Mouse (Mus musculus) midbrain, embryonic 16.5 days (tissue): Measurements from ENCODE around the gene Hcar1. TPM values are rescaled to one million over a fixed set of nuclear protein-coding genes. Genes with fewer than 3 reads are reported as not detected.

Experiments used
- ATAC-seq: fragments of 200-750 bp; cut with Nextera tagmentation; 2 replicates; pipeline ENCODE4 v1.8.0; 2017; ENCODE audit warnings: moderate TSS enrichment
- H3K27ac ChIP-seq: fragments of 300-500 bp; sonication (generic); 2 replicates; pipeline ENCODE4 v1.5.1; 2014; ENCODE audit warnings: mild to moderate bottlenecking, low read length, mixed read lengths
- H3K27me3 ChIP-seq: fragments of 300-500 bp; sonication (generic); 2 replicates; pipeline ENCODE4 v1.6.1; 2014; ENCODE audit warnings: low read depth, low read length, mixed read lengths; ENCODE audit not compliant: control insufficient read depth, insufficient read depth
- H3K36me3 ChIP-seq: fragments of 300-500 bp; sonication (generic); 2 replicates; pipeline ENCODE4 v1.6.1; 2014; ENCODE audit warnings: mild to moderate bottlenecking, low read length, moderate library complexity, mixed read lengths; ENCODE audit not compliant: control insufficient read depth, insufficient read depth
- H3K4me1 ChIP-seq: fragments of 300-500 bp; sonication (generic); 2 replicates; pipeline ENCODE4 v1.6.1; 2014; ENCODE audit warnings: mild to moderate bottlenecking, low read length, mixed read lengths; ENCODE audit not compliant: control insufficient read depth, insufficient read depth
- H3K4me2 ChIP-seq: fragments of 300-500 bp; sonication (generic); 2 replicates; pipeline ENCODE4 v1.6.1; 2014; ENCODE audit warnings: mild to moderate bottlenecking, low read length, mixed read lengths
- H3K4me3 ChIP-seq: fragments of 300-500 bp; sonication (generic); 2 replicates; pipeline ENCODE4 v1.5.1; 2014; ENCODE audit warnings: low read depth, mild to moderate bottlenecking, low read length, moderate library complexity, mixed read lengths
- H3K9ac ChIP-seq: fragments of 300-500 bp; sonication (generic); 2 replicates; pipeline ENCODE4 v1.6.1; 2014; ENCODE audit warnings: low read depth, low read length, mixed read lengths
- H3K9me3 ChIP-seq: fragments of 300-500 bp; sonication (generic); replicated peaks from 2 replicates; pipeline ENCODE4 v1.6.1; 2014; ENCODE audit warnings: mild to moderate bottlenecking, low read length, mixed read lengths; ENCODE audit not compliant: control insufficient read depth, poor library complexity, severe bottlenecking
- WGBS: fragments of 180-500 bp; shearing (Covaris S2); extraction: QIAGEN DNeasy Blood & Tissue Kit; methylation state at CpG from one replicate; pipeline ENCODE4 v1.1.7; 2014; 5-methylcytosine and 5-hydroxymethylcytosine counted together
- polyA plus RNA-seq: library from polyadenylated mRNA; unstranded; fragments of >200 nt; fragmentation: Nextera tagmentation; extraction: Ambion mirVana; gene quantifications from 2 replicates; pipeline ENCODE4 v1.2.1, GENCODE M21; 2015

Gene Hcar1
- 0.55 and 0.62 TPM in 2 replicates for polyA plus RNA-seq

DNA sequence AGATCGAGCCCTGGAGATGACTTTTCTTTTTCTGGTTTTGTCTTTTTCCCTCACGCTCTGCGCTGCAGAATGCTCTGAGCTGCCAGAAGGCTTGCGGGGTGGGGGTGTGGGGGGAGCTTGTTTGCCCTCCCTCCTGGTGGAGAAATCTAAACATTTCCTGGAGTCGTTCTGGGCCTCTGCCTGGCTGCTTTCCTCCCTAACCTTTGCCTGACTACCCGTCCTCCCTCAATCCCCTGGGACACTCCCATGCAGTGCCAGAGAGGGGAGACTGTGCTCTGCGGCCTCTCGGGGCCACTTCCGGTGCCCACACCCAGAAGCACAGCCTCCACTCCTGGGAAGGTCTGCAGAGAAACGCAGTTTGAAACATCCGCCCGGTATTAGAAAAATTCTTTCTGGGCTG lies at the start of gene Hcar1:
Gene Hcar1 (minus strand): TSS at position 93 of the 400 bp plus-strand sequence.
- no peak within 1 kb of the TSS for H3K27ac ChIP-seq
- ATAC-seq, result no peak
- no peaks in the 10 kb centered on the region for H3K9me3 ChIP-seq
- H3K27me3 ChIP-seq, result no peaks in the 10 kb centered on the region
- H3K36me3 ChIP-seq, result no peaks in the 10 kb centered on the region
- no peaks in the 10 kb centered on the region for H3K4me1 ChIP-seq
- 73% methylated on average over 12 of the region's 12 CpGs for WGBS
- H3K4me2 ChIP-seq, result no peak within 1 kb of the TSS
- H3K9ac ChIP-seq, result no peak within 1 kb of the TSS
- H3K4me3 ChIP-seq, result no peak within 1 kb of the TSS

DNA sequence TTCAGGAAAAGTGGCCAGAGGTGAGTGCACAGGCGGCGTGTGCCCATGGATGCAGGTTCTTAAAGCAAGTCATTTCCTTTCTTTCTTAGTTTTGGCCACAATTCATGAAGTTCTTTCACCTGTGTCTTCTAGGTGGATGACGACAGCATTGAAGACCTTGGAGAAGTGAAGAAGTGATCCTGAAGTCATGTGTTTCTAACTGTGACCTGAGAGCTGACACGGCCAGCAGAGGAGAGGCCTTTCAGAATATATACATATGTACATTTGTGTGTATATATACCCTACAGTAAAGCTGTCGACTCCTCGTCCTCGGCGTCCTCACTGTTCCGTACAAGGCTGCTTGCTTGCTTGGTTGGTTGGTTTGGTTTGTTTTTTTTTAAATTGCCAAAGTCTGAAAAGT lies 47.3 kb upstream of the Hcar1 start, which contains the start of gene Gm43518:
Gene Gm43518 (plus strand): TSS at position 301 of the 400 bp plus-strand sequence.
- peaks cover 4% of the 10 kb centered on the region for H3K4me1 ChIP-seq
- WGBS, result 97% methylated on average over 9 of the region's 9 CpGs
- no peak for ATAC-seq
- no peaks in the 10 kb centered on the region for H3K9me3 ChIP-seq
- no peak within 1 kb of the TSS for H3K27ac ChIP-seq
- no peak within 1 kb of the TSS for H3K4me3 ChIP-seq
- H3K27me3 ChIP-seq, result no peaks in the 10 kb centered on the region
- H3K9ac ChIP-seq, result no peak within 1 kb of the TSS
- peaks cover 37% of the 10 kb centered on the region for H3K36me3 ChIP-seq
- H3K4me2 ChIP-seq, result no peak within 1 kb of the TSS

DNA sequence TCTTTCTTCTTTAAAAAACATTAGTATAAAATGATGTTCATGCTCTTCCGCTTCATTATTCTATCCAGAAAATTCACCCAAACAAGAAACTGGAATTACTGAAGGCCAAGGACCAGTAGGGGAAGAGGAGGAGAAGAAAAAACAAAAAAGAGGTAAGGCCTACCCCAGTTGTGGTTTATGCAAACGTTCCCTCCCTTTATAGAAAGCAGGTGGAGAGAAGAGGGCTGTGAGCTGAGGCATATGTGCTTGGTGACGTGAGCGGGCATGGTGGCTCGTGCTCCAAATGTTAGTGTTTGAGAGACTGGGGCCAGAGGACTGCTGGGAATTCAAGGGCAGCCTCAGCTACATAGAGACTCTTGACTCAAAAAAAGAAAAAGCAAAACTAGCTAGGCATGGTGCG lies 42.3 kb upstream of the Hcar1 start:
- no peak overlapping the region for H3K27ac ChIP-seq
- peaks cover 39% of the 10 kb centered on the region for H3K36me3 ChIP-seq
- no peaks in the 10 kb centered on the region for H3K27me3 ChIP-seq
- H3K9me3 ChIP-seq, result no peaks in the 10 kb centered on the region
- no peak for ATAC-seq
- H3K4me3 ChIP-seq, result no peak overlapping the region
- H3K4me2 ChIP-seq, result no peak overlapping the region
- 95% methylated on average over 6 of the region's 6 CpGs for WGBS
- no peak overlapping the region for H3K9ac ChIP-seq
- H3K4me1 ChIP-seq, result no peaks in the 10 kb centered on the region

DNA sequence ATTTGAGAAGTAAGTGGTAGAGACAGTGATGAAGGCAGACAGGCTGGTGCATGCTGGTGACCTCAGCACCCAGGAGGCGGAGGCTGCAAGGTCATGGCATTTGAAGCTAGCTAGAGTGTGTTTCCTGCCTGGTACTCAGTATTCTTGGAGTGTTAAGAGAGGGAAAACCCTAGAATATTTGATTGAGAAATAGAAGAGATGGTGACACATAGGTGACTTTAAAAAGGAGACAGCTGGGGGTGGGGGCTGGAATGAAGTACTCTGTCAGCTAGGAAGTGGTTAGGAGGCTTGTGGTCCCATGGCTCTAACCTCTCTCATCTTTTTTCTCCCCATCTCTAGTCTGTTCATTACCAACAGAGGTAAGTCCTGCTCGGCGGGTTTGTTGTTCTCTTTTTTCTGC lies 35.0 kb upstream of the Hcar1 start:
- WGBS, result 82% methylated on average over 3 of the region's 3 CpGs
- H3K36me3 ChIP-seq, result peaks cover 24% of the 10 kb centered on the region

DNA sequence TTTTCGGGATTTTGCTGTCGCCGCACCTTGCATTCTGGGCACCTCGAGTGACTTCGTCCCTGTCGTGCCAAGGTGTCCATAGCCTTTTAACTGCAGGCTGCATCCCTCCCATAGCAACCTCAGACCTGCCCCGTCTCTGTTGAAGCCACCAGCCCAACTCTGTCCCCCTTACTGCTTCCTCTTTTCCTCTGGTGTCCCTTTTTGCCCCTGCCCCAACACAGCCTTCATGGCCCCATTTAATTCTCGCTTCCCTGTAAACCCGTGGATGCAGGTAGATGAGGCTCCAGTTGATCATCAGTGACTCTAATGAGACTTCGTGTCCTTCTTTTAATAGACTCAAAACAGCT lies 27.8 kb upstream of the Hcar1 start:
- Histone ChIP-seq H3K4me1 (peaks cover 22% of the 10 kb centered on the region), H3K27ac (peak overlapping the region; percentile 84), H3K4me2 (peak overlapping the region; percentile 75), H3K9me3 (no peaks in the 10 kb centered on the region), H3K9ac (peak overlapping the region; percentile 98), H3K4me3 (peak overlapping the region; percentile 92), H3K36me3 (peaks cover 8% of the 10 kb centered on the region), H3K27me3 (no peaks in the 10 kb centered on the region)
- ATAC-seq, result peak; percentile 27; the same call in 1 of the 2 replicates
- 6% methylated on average over 10 of the region's 10 CpGs for WGBS

More for the DNA sequence above, 35.0 kb upstream of the Hcar1 start:
- no peak overlapping the region for H3K4me2 ChIP-seq
- H3K27ac ChIP-seq, result no peak overlapping the region
- H3K9ac ChIP-seq, result no peak overlapping the region
- no peaks in the 10 kb centered on the region for H3K27me3 ChIP-seq
- H3K4me1 ChIP-seq, result peaks cover 4% of the 10 kb centered on the region; the same call in 1 of the 2 replicates
- H3K9me3 ChIP-seq, result no peaks in the 10 kb centered on the region
- no peak for ATAC-seq
- H3K4me3 ChIP-seq, result no peak overlapping the region

DNA sequence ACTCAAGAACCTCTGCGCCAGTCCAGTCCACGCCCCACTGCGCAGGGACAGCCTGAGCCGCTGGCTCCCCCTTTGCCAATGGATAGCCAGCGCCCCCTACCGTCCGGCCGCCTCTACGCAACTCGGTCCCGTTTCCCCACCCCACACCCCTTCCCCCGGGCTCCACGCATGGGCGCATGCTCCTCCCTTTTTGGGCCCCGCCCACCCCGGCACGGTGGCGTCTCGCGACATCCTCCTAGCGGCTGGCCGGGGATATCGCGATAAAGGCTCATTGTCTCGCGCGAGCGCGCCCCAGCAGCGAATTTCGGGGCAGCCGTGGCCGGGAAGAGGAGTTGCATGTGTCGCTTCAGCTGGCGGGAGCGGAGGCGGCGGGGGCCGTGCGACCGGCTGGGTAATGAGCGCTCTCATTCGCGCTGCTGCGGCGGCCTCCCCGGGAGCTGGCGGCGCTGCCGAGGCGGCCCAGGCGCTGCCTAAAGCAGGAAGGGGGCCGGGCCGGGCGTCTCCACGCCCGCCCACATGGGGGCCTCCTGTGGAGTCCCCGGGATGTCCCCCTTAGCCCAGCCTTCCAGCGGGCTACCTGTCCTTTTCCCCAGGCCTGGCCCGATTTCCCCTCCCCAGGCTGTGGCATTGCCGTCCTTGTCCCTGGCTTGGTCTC lies 27.3 kb upstream of the Hcar1 start, which contains the start of gene Denr:
Gene Denr (plus strand): TSS at position 200 of the 655 bp plus-strand sequence.
- under 1% methylated on average over 55 of the region's 61 CpGs for WGBS
- Histone ChIP-seq H3K36me3 (peaks cover 8% of the 10 kb centered on the region), H3K9me3 (no peaks in the 10 kb centered on the region), H3K4me1 (peaks cover 18% of the 10 kb centered on the region), H3K4me3 (peak within 1 kb of the TSS; percentile 92), H3K27ac (peak within 1 kb of the TSS; percentile 84), H3K9ac (peak within 1 kb of the TSS; percentile 98), H3K4me2 (peak within 1 kb of the TSS; percentile 75), H3K27me3 (no peaks in the 10 kb centered on the region)
- peak; percentile 94 for ATAC-seq

DNA sequence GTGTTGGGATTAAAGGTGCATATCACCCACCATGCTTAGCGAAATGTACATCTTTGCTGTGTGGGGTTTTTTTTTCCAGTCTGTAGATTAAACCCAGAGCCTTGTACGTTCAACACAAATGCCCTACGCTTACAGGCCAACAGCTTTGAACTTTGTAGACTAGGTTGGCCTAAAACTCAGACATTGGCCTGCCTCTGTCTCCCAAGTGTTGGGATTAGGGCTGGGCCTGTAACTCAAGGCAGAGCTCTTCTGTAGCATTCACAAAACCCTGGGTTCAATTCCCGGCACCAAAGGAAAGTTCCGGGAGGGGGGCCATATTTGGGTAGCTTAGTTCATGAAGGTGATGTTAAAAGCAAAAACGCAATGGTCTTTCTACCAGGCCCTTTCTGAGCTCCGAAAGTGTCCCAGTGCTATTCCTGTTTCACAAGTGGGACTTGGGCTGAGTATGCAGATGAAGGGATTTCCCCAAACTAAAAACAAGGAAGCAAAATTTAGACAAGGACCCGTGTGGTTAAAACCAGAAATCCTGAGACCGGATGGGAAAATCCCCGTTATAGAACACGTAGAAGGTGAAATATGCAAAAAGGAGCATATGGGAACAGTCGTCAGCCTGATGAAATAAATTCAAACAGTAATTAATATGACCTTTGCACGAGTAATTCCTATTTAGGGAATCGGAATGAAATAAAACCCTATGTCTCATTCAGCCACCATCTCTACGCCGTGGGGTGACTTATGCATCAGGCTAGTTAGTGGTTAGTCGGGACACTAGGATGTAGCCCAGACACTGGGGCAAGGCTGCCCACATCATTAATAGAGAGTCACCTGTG lies 26.5 kb upstream of the Hcar1 start:
- Histone ChIP-seq H3K27ac (peak overlapping the region; percentile 60; the same call in 1 of the 2 replicates), H3K9ac (peak overlapping the region; percentile 65), H3K4me3 (peak overlapping the region; percentile 92), H3K27me3 (no peaks in the 10 kb centered on the region), H3K4me1 (peaks cover 18% of the 10 kb centered on the region), H3K4me2 (peak overlapping the region; percentile 56), H3K9me3 (no peaks in the 10 kb centered on the region), H3K36me3 (peaks cover 8% of the 10 kb centered on the region)
- ATAC-seq, result no peak
- 74% methylated on average over 17 of the region's 17 CpGs for WGBS

DNA sequence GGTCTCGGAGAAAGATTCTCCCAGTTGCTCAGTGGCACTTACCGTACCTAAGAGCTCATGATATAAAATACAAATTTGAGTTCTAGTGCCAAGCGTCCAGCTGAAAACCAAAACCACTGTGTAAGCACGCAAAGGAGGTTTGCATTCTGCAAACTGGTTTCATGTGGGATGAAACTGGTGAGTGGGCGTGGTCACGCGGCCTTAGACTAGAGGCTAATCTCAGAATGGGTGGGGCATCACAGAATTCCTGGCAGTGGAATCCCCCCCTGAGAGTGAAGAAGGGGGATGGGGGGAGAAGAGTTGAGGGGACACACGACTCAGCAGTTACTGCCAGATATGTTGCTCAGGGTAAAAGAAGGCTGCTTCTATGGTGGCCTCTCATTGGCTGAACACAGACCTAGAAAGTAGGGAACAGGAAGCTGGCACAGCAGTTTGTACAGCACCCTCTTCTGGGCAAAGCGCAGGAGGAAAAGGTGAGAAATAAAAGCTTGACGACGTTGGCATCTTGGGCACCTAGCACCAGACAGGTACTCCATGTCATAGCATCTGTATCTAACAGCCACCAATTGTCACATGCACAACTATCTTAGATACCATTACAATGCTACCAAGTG lies 24.3 kb upstream of the Hcar1 start:
- Histone ChIP-seq H3K4me1 (peaks cover 16% of the 10 kb centered on the region), H3K4me3 (no peak overlapping the region), H3K27ac (no peak overlapping the region), H3K36me3 (no peaks in the 10 kb centered on the region; the same call in 1 of the 2 replicates), H3K9me3 (no peaks in the 10 kb centered on the region), H3K9ac (no peak overlapping the region), H3K27me3 (no peaks in the 10 kb centered on the region), H3K4me2 (no peak overlapping the region)
- ATAC-seq, result no peak
- 78% methylated on average over 11 of the region's 11 CpGs for WGBS
